8 mouse cellular contexts compared by ENCODE assay signal in the genomic region with DNA sequence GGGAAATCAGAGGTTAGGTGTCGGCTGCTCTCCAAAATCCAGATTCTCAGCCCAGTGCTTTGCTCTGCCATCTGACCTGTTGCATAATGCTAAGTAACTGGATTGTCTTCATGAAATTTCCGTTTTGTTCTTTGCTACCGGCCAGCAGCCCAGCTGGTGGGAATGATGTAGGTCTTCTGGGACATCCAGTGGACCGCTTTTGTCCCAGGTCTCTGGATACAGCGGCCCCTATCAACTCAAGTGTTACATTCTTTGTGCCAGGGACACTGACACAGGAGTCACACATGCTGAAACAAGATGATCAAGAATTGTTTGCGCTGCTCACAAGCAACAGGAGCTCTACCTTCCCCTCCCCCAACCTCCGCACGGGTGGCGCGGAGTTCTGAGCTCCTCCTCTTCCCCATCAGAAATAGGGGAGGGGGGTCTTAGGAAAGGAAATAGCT. TPM values are rescaled to one million over a fixed set of nuclear protein-coding genes. Genes with fewer than 3 reads are reported as not detected.
DNase-seq lines count a peak whose midpoint lies in the region; ATAC-seq and TF ChIP-seq lines count a peak whose summit lies in the region.

No protein-coding gene starts in this region.

- 15% methylated on average over 10 of the region's 10 CpGs for WGBS in heart, adult 2 months
- WGBS in midbrain, embryonic 15.5 days = 2% methylated on average over 10 of the region's 10 CpGs

- H3K9ac ChIP-seq in heart, adult 2 months (ENCODE audit: low read depth, low read length) = peak overlapping the region; percentile 76
- H3K9ac ChIP-seq in midbrain, embryonic 15.5 days = 0 out of 2 replicates have a peak overlapping the region, but pooled peaks have one; percentile 43

- no peak for TF ChIP-seq CTCF in E14TG2a.4 (conservative IDR thresholded peaks at IDR 0.05; ENCODE audit: low read length)
- no peak for TF ChIP-seq CTCF in heart, adult 2 months (IDR thresholded peaks at IDR 0.05)

- no peaks in the 10 kb centered on the region for H3K9me3 ChIP-seq in E14TG2a.4 (ENCODE audit: low read length)
- no peaks in the 10 kb centered on the region for H3K9me3 ChIP-seq in midbrain, embryonic 15.5 days

- peak overlapping the region; percentile 100 for H3K4me2 ChIP-seq in midbrain, embryonic 15.5 days

- H3K4me1 ChIP-seq in E14TG2a.4 (replicated peaks; ENCODE audit: low read depth, low read length) = peaks cover 52% of the 10 kb centered on the region
- H3K4me1 ChIP-seq in heart, adult 2 months (ENCODE audit: control insufficient read depth, insufficient read depth, low read length) = peaks cover 7% of the 10 kb centered on the region
- peaks cover 26% of the 10 kb centered on the region for H3K4me1 ChIP-seq in midbrain, embryonic 15.5 days

- no peak for TF ChIP-seq EP300 in heart, adult 2 months (IDR thresholded peaks at IDR 0.05; ENCODE audit: insufficient read depth, low read depth, low read length)

- peaks cover 11% of the 10 kb centered on the region for H3K36me3 ChIP-seq in E14TG2a.4 (ENCODE audit: insufficient read depth, low read length)
- no peaks in the 10 kb centered on the region for H3K36me3 ChIP-seq in heart, adult 2 months (ENCODE audit: control insufficient read depth, insufficient read depth, low read length)
- H3K36me3 ChIP-seq in midbrain, embryonic 15.5 days (replicated peaks) = no peaks in the 10 kb centered on the region

- no peaks in the 10 kb centered on the region for H3K79me2 ChIP-seq in heart, adult 2 months (replicated peaks; ENCODE audit: control insufficient read depth, insufficient read depth, low read length)

- DNase-seq in adipocyte (ENCODE audit: low spot score) = peak; percentile 83
- peak; percentile 55 to 71 for DNase-seq in heart, adult 2 months
- DNase-seq in kidney, postnatal 10 days = peak; percentile 60
- no peak for DNase-seq in thymus, postnatal 36 days
- DNase-seq in thymus, postnatal 0 days (ENCODE audit: low spot score) = no peak

- peak overlapping the region; percentile 84 for H3K4me3 ChIP-seq in E14TG2a.4 (replicated peaks; ENCODE audit: low read length)
- peak overlapping the region; percentile 48 for H3K4me3 ChIP-seq in heart, adult 2 months
- H3K4me3 ChIP-seq in midbrain, embryonic 15.5 days = peak overlapping the region; percentile 51

- intact Hi-C loops in heart, adult 2 months (cut with DNase I) = no loop called here

- no peak for TF ChIP-seq POLR2A in heart, adult 2 months (IDR thresholded peaks at IDR 0.05; ENCODE audit: insufficient read depth, low read depth, low read length)

- peaks cover 69% of the 10 kb centered on the region for H3K27me3 ChIP-seq in E14TG2a.4 (ENCODE audit: insufficient read depth, low read length)
- 0 out of 2 replicates have a peak, but pooled peaks cover 5% of the 10 kb centered on the region for H3K27me3 ChIP-seq in heart, adult 2 months (ENCODE audit: control insufficient read depth, insufficient read depth, low read length)
- H3K27me3 ChIP-seq in midbrain, embryonic 15.5 days (replicated peaks) = 0 out of 2 replicates have a peak, but pooled peaks cover 7% of the 10 kb centered on the region

- H3K27ac ChIP-seq in heart, adult 2 months = peak overlapping the region; percentile 79
- H3K27ac ChIP-seq in midbrain, embryonic 15.5 days = peak overlapping the region; percentile 14; the same call in 1 of the 2 replicates

- no peak for ATAC-seq in midbrain, embryonic 15.5 days (replicated peaks)
- no peak for ATAC-seq in monocyte, adult 5-6 weeks (replicated peaks; ENCODE audit: insufficient number of reproducible peaks, low FRiP score, low TSS enrichment, poor library complexity, severe bottlenecking)

RNA-seq across cellular contexts. Expression of gene Mrc2, which starts 0.7 kb away (rescaled TPM):
- total RNA-seq in heart, adult 2 months (2021) = 10 to 100 TPM; 13.9 to 17.5 TPM
- 11.2 and 14.5 TPM in 2 replicates for polyA plus RNA-seq in heart, adult 2 months (2012; rRNA removed)
- polyA plus RNA-seq in midbrain, embryonic 15.5 days (2015; fragmentation: Nextera tagmentation; extraction: Ambion mirVana) = 5.8 and 6.8 TPM in 2 replicates
- total RNA-seq in monocyte, adult 5-6 weeks (2017) = 0.11 to 0.58 TPM (median 0.38 TPM) in 3 replicates
- 0.74 and 0.84 TPM in 2 replicates for polyA plus RNA-seq in thymus, postnatal 0 days (2015; fragmentation: Nextera tagmentation; extraction: Ambion mirVana)

Comparison
In these comparisons a context has a peak if more than half of its experiments do, and no peak if none do; other contexts are left out.
1. DNase-seq: peak in adipocyte (single experiment), heart, adult 2 months (2 of 2) and kidney, postnatal 10 days (single experiment); none in thymus, postnatal 36 days (0 of 2) and thymus, postnatal 0 days (single experiment).
2. Peak in every context shown above with its lines, with median percentiles within 50 percentile points of each other: H3K4me3 ChIP-seq.